Mouse (Mus musculus): ENCODE measurements around the gene Bak1. TPM values are rescaled to one million over a fixed set of nuclear protein-coding genes. Genes with fewer than 3 reads are reported as not detected.

Bak1 gene
- polyA plus RNA-seq, 1 experiment from 2014 or later: 3.6 TPM

GRCm38 (mm10) chr17:27066065-27066464, 37.3 kb upstream of the Bak1 start:
- Histone ChIP-seq H3K36me3 (ENCODE audit: control insufficient read depth, insufficient read depth, low read length) (no peaks in the 10 kb centered on the region; the same call in 1 of the 2 replicates), H3K4me3 (ENCODE audit: low read depth, low read length) (no peak overlapping the region), H3K4me2 (replicated peaks; ENCODE audit: low read depth) (no peak overlapping the region), H3K27ac (replicated peaks) (no peak overlapping the region), H3K27me3 (ENCODE audit: control insufficient read depth, insufficient read depth, low read length) (no peaks in the 10 kb centered on the region), H3K4me1 (replicated peaks; ENCODE audit: control insufficient read depth, insufficient read depth) (peaks cover 5% of the 10 kb centered on the region; the same call in 1 of the 2 replicates), H3K9ac (ENCODE audit: low read length) (no peak overlapping the region), H3K9me3 (ENCODE audit: control insufficient read depth, low read length) (no peaks in the 10 kb centered on the region)
- TF ChIP-seq EP300 (optimal IDR thresholded peaks at IDR 0.05): no peak
- TF ChIP-seq CTCF (IDR thresholded peaks at IDR 0.05; ENCODE audit: low read depth): no peak
- DNase-seq (ENCODE audit: low spot score) (peak; percentile 60), ATAC-seq (ENCODE audit: low FRiP score, low TSS enrichment) (peak; percentile 30; the same call in 1 of the 2 replicates)
- 58% methylated on average over 7 of the region's 7 CpGs for WGBS

- Histone ChIP-seq H3K27me3 (ENCODE audit: control insufficient read depth, insufficient read depth, low read length) (no peaks in the 10 kb centered on the region), H3K4me2 (replicated peaks; ENCODE audit: low read depth) (peak overlapping the region; percentile 14; the same call in 1 of the 2 replicates), H3K27ac (replicated peaks) (peak overlapping the region; percentile 69), H3K9me3 (ENCODE audit: control insufficient read depth, low read length) (no peaks in the 10 kb centered on the region), H3K4me3 (ENCODE audit: low read depth, low read length) (no peak overlapping the region), H3K4me1 (replicated peaks; ENCODE audit: control insufficient read depth, insufficient read depth) (peaks cover 5% of the 10 kb centered on the region; the same call in 1 of the 2 replicates), H3K36me3 (ENCODE audit: control insufficient read depth, insufficient read depth, low read length) (no peaks in the 10 kb centered on the region; the same call in 1 of the 2 replicates), H3K9ac (ENCODE audit: low read length) (no peak overlapping the region)
- DNase-seq (ENCODE audit: low spot score) (no peak), ATAC-seq (ENCODE audit: low FRiP score, low TSS enrichment) (no peak)
- WGBS: 66% methylated on average over 2 of the region's 2 CpGs
- TF ChIP-seq EP300 (optimal IDR thresholded peaks at IDR 0.05) (no peak), CTCF (IDR thresholded peaks at IDR 0.05; ENCODE audit: low read depth) (no peak)
Measured at GRCm38 (mm10) chr17:27064195-27064594, 35.4 kb upstream of the Bak1 start.

- Histone ChIP-seq H3K9me3 (ENCODE audit: control insufficient read depth, low read length) (no peaks in the 10 kb centered on the region), H3K4me3 (ENCODE audit: low read depth, low read length) (no peak overlapping the region), H3K27me3 (ENCODE audit: control insufficient read depth, insufficient read depth, low read length) (no peaks in the 10 kb centered on the region), H3K27ac (replicated peaks) (peak overlapping the region; percentile 69), H3K4me2 (replicated peaks; ENCODE audit: low read depth) (peak overlapping the region; percentile 14; the same call in 1 of the 2 replicates), H3K4me1 (replicated peaks; ENCODE audit: control insufficient read depth, insufficient read depth) (peaks cover 5% of the 10 kb centered on the region; the same call in 1 of the 2 replicates), H3K36me3 (ENCODE audit: control insufficient read depth, insufficient read depth, low read length) (no peaks in the 10 kb centered on the region; the same call in 1 of the 2 replicates), H3K9ac (ENCODE audit: low read length) (peak overlapping the region; percentile 35; the same call in 1 of the 2 replicates)
- TF ChIP-seq CTCF (IDR thresholded peaks at IDR 0.05; ENCODE audit: low read depth) (no peak), EP300 (optimal IDR thresholded peaks at IDR 0.05) (no peak)
- ATAC-seq (ENCODE audit: low FRiP score, low TSS enrichment) (peak; percentile 43), DNase-seq (ENCODE audit: low spot score) (peak; percentile 71)
- 22% methylated on average over 6 of the region's 6 CpGs for WGBS
Measured at GRCm38 (mm10) chr17:27063717-27064116, 34.9 kb upstream of the Bak1 start.

GRCm38 (mm10) chr17:27062684-27063083, 33.9 kb upstream of the Bak1 start:
- Histone ChIP-seq H3K27me3 (ENCODE audit: control insufficient read depth, insufficient read depth, low read length) (no peaks in the 10 kb centered on the region), H3K4me2 (replicated peaks; ENCODE audit: low read depth) (no peak overlapping the region), H3K9ac (ENCODE audit: low read length) (no peak overlapping the region), H3K4me1 (replicated peaks; ENCODE audit: control insufficient read depth, insufficient read depth) (peaks cover 5% of the 10 kb centered on the region; the same call in 1 of the 2 replicates), H3K27ac (replicated peaks) (peak overlapping the region; percentile 24; the same call in 1 of the 2 replicates), H3K4me3 (ENCODE audit: low read depth, low read length) (no peak overlapping the region), H3K9me3 (ENCODE audit: control insufficient read depth, low read length) (no peaks in the 10 kb centered on the region), H3K36me3 (ENCODE audit: control insufficient read depth, insufficient read depth, low read length) (no peaks in the 10 kb centered on the region; the same call in 1 of the 2 replicates)
- TF ChIP-seq EP300 (optimal IDR thresholded peaks at IDR 0.05): no peak
- no peak for TF ChIP-seq CTCF (IDR thresholded peaks at IDR 0.05; ENCODE audit: low read depth)
- ATAC-seq (ENCODE audit: low FRiP score, low TSS enrichment) (no peak), DNase-seq (ENCODE audit: low spot score) (no peak)
- WGBS: 88% methylated on average over 7 of the region's 7 CpGs

- Histone ChIP-seq H3K4me1 (replicated peaks; ENCODE audit: control insufficient read depth, insufficient read depth) (peaks cover 5% of the 10 kb centered on the region; the same call in 1 of the 2 replicates), H3K9me3 (ENCODE audit: control insufficient read depth, low read length) (no peaks in the 10 kb centered on the region), H3K4me2 (replicated peaks; ENCODE audit: low read depth) (no peak overlapping the region), H3K9ac (ENCODE audit: low read length) (no peak overlapping the region), H3K27me3 (ENCODE audit: control insufficient read depth, insufficient read depth, low read length) (no peaks in the 10 kb centered on the region), H3K36me3 (ENCODE audit: control insufficient read depth, insufficient read depth, low read length) (no peaks in the 10 kb centered on the region; the same call in 1 of the 2 replicates), H3K4me3 (ENCODE audit: low read depth, low read length) (no peak overlapping the region), H3K27ac (replicated peaks) (no peak overlapping the region)
- WGBS: 90% methylated on average over 3 of the region's 3 CpGs
- ATAC-seq (ENCODE audit: low FRiP score, low TSS enrichment): no peak
- no peak for TF ChIP-seq EP300 (optimal IDR thresholded peaks at IDR 0.05)
- peak; percentile 31 for TF ChIP-seq CTCF (IDR thresholded peaks at IDR 0.05; ENCODE audit: low read depth)
- DNase-seq (ENCODE audit: low spot score): no peak
Measured at GRCm38 (mm10) chr17:27061727-27062126, 32.9 kb upstream of the Bak1 start.

GRCm38 (mm10) chr17:27060698-27061097, 31.9 kb upstream of the Bak1 start:
- no peak for TF ChIP-seq EP300 (optimal IDR thresholded peaks at IDR 0.05)
- TF ChIP-seq CTCF (IDR thresholded peaks at IDR 0.05; ENCODE audit: low read depth): no peak
- Histone ChIP-seq H3K9ac (ENCODE audit: low read length) (no peak overlapping the region), H3K4me1 (replicated peaks; ENCODE audit: control insufficient read depth, insufficient read depth) (peaks cover 5% of the 10 kb centered on the region; the same call in 1 of the 2 replicates), H3K36me3 (ENCODE audit: control insufficient read depth, insufficient read depth, low read length) (no peaks in the 10 kb centered on the region), H3K4me3 (ENCODE audit: low read depth, low read length) (no peak overlapping the region), H3K9me3 (ENCODE audit: control insufficient read depth, low read length) (no peaks in the 10 kb centered on the region), H3K27ac (replicated peaks) (no peak overlapping the region), H3K4me2 (replicated peaks; ENCODE audit: low read depth) (peak overlapping the region; percentile 23), H3K27me3 (ENCODE audit: control insufficient read depth, insufficient read depth, low read length) (no peaks in the 10 kb centered on the region)
- no peak for DNase-seq (ENCODE audit: low spot score)
- 48% methylated on average over 8 of the region's 8 CpGs for whole genome bisulfite sequencing
- ATAC-seq (ENCODE audit: low FRiP score, low TSS enrichment): no peak
